Mouse (Mus musculus) lung, adult 2 months (tissue): ENCODE results near the gene Methig1.
"Not testable (repeated sequence)": the region's sequence is repeated elsewhere in the genome, so short reads cannot be mapped to it uniquely, and the experiment has no call there.

Experiments used
- CTCF ChIP-seq: fragments of 200-500 bp; IDR thresholded peaks from 2 replicates; pipeline ENCODE4 v1.5.1; 2011; ENCODE audit warnings: mild to moderate bottlenecking, low read length, control low read depth; ENCODE audit not compliant: insufficient read depth
- POLR2A ChIP-seq: fragments of 200-500 bp; IDR thresholded peaks from 2 replicates; pipeline ENCODE4 v1.6.1; 2011; ENCODE audit warnings: low read depth, mild to moderate bottlenecking, control low read depth, low read length, borderline replicate concordance; ENCODE audit errors: extremely low read depth

- TF ChIP-seq CTCF, POLR2A: not testable (repeated sequence)
Measured at GRCm38 (mm10) chr15:100421758-100422197, 68.8 kb downstream of the Methig1 start, which contains the start of gene Gm5475.
